Mouse (Mus musculus): Measurements from ENCODE around the gene Kntc1.

DNA sequence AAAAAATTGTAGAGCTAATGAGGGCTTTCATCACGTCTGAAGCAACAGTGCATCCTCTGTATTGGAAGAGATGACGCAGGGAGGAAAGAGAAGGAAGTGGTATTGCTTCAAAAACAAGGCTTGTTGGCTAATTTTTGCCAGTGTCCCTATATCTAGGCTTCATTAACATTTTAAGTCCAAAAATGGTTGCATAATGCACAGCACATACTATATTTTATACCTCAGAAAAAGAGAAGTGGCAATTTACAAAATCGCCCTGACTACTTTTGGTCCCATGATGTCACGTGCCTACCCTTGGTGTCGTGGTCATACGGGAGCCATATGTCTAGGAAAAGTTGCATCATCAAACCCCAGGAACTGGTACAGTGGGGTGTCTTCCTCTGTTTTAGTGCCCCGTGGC lies 82.8 kb downstream of the Kntc1 start:
- TF ChIP-seq CTCF (IDR thresholded peaks at IDR 0.05; ENCODE audit: low read depth, low read length) (no peak), POLR2A (IDR thresholded peaks at IDR 0.05; ENCODE audit: extremely low read depth, insufficient read depth, low read length) (no peak)

All from liver, adult 2 months (tissue).